Mouse (Mus musculus) liver, adult 2 months (tissue): Measurements from ENCODE around the gene Plbd1. TPM values are rescaled to one million over a fixed set of nuclear protein-coding genes. Genes with fewer than 3 reads are reported as not detected.

Experiments
- DNase-seq: peaks from one replicate; pipeline ENCODE4 v3.0.0-alpha.2; 2011; ENCODE audit warnings: low read depth, low spot score; ENCODE audit errors: extremely low read depth
- H3K27ac ChIP-seq: fragments of 200-500 bp; replicated peaks from 2 replicates; pipeline ENCODE4 v1.5.1; 2012; ENCODE audit warnings: low read depth, mild to moderate bottlenecking, control low read depth, inconsistent platforms, low read length; ENCODE audit not compliant: insufficient read depth
- H3K27me3 ChIP-seq: fragments of 200-500 bp; 2 replicates; pipeline ENCODE4 v1.6.1; 2012; ENCODE audit warnings: mild to moderate bottlenecking, moderate library complexity, low read length, inconsistent platforms; ENCODE audit not compliant: control insufficient read depth, insufficient read depth
- H3K36me3 ChIP-seq: fragments of 200-500 bp; 2 replicates; pipeline ENCODE4 v1.6.1; 2012; ENCODE audit warnings: low read length, inconsistent platforms; ENCODE audit not compliant: control insufficient read depth, insufficient read depth
- H3K4me1 ChIP-seq: fragments of 200-500 bp; 2 replicates; pipeline ENCODE4 v1.6.1; 2011; ENCODE audit warnings: low read length; ENCODE audit not compliant: control insufficient read depth, insufficient read depth
- H3K4me3 ChIP-seq: fragments of 200-500 bp; 2 replicates; pipeline ENCODE4 v1.5.1; 2011; ENCODE audit warnings: low read depth, mild to moderate bottlenecking, control low read depth, low read length, moderate library complexity; ENCODE audit not compliant: insufficient read depth
- H3K79me2 ChIP-seq: fragments of 200-500 bp; 2 replicates; pipeline ENCODE4 v1.6.1; 2012; ENCODE audit warnings: inconsistent platforms, mild to moderate bottlenecking, low read length, moderate library complexity; ENCODE audit not compliant: control insufficient read depth, insufficient read depth
- H3K9ac ChIP-seq: fragments of 200-500 bp; 2 replicates; pipeline ENCODE4 v1.6.1; 2012; ENCODE audit warnings: low read depth, mild to moderate bottlenecking, control low read depth, inconsistent platforms, low read length
- CTCF ChIP-seq: fragments of 200-500 bp; IDR thresholded peaks from 2 replicates; pipeline ENCODE4 v1.5.1; 2011; ENCODE audit warnings: low read depth, low read length, control low read depth
- POLR2A ChIP-seq: fragments of 200-500 bp; IDR thresholded peaks from 2 replicates; pipeline ENCODE4 v1.6.1; 2011; ENCODE audit warnings: low read length, control low read depth; ENCODE audit not compliant: insufficient read depth; ENCODE audit errors: extremely low read depth
- WGBS: fragments of 180-500 bp; shearing (Covaris S2); methylation state at CpG from one replicate; pipeline ENCODE4 v1.1.7; 2018; 5-methylcytosine and 5-hydroxymethylcytosine counted together
- polyA plus RNA-seq: library from polyadenylated mRNA; depleted of rRNA; stranded (reverse); fragments of >200 nt; gene quantifications from 2 replicates; pipeline ENCODE4 v1.2.3, GENCODE M21; 2012; rRNA removed
- total RNA-seq: library from RNA; depleted of rRNA; stranded (reverse); fragments of >200 nt; gene quantifications from 2 replicates; pipeline ENCODE4 v1.2.3, GENCODE M21; 2014; rRNA removed

The Plbd1 gene
- 30.5 and 53.5 TPM in 2 replicates for total RNA-seq
- polyA plus RNA-seq = 27.5 and 31.4 TPM in 2 replicates

DNA sequence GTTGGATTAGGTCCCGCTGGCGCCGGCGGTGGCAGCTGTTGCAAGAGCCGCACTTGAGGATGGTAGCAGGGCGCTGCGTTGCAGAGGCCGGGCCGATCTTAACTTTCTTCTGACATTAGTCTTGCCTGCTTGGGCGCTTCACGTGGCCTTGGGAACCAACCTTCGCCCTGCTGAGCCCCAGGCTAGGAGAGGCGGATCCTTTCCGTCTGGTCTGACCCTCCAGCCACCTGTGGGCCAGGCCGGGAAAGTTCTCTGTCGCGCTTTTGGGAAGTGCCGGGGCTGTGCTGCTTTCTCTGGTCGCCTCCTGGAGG, at the start of gene Plbd1:
TSS of gene Plbd1 (minus strand) at position 223 of the 311 bp plus-strand sequence.
- no peaks in the 10 kb centered on the region; the same call in 1 of the 2 replicates for H3K79me2 ChIP-seq
- peak within 1 kb of the TSS; percentile 53 for H3K4me3 ChIP-seq
- H3K27me3 ChIP-seq = no peaks in the 10 kb centered on the region
- no peaks in the 10 kb centered on the region for H3K36me3 ChIP-seq
- H3K4me1 ChIP-seq = peaks cover 3% of the 10 kb centered on the region; the same call in 1 of the 2 replicates
- H3K9ac ChIP-seq = peak within 1 kb of the TSS; percentile 68
- H3K27ac ChIP-seq = peak within 1 kb of the TSS; percentile 72
- DNase-seq = peak; percentile 73
- WGBS = 4% methylated on average over 19 of the region's 19 CpGs
- TF ChIP-seq CTCF = peak; percentile 19; the same call in 1 of the 2 replicates
- no peak for TF ChIP-seq POLR2A

- H3K36me3 ChIP-seq = no peaks in the 10 kb centered on the region
- H3K79me2 ChIP-seq = no peaks in the 10 kb centered on the region
- no peaks in the 10 kb centered on the region for H3K4me1 ChIP-seq
- TF ChIP-seq POLR2A = no peak
- no peak for TF ChIP-seq CTCF
- H3K9ac ChIP-seq = no peak overlapping the region
- no peaks in the 10 kb centered on the region for H3K27me3 ChIP-seq
- WGBS = 87% methylated on average over 5 of the region's 5 CpGs
- no peak overlapping the region for H3K27ac ChIP-seq
- no peak overlapping the region for H3K4me3 ChIP-seq
- no peak for DNase-seq
Observed at GRCm38 (mm10) chr6:136710408-136710807, 48.7 kb upstream of the Plbd1 start.

DNA sequence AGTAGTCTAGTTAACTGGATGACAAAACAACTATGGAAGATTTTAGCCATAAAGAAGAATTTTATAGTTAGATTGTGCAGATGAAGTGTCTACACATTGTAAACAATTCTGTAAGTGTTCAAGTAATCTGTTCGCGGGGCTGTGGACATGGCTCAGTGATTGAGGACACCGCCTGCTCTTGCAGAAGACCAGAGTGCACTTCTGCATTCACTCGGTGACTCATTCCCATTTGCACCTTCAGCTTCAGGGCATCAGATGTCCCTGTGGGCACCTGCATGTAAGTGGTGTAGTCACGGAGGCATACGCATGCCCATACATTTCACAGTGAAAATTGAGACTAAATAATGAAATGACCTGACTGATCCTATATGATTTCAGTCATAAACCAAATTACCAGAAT, 46.9 kb upstream of the Plbd1 start:
- Histone ChIP-seq H3K36me3 (no peaks in the 10 kb centered on the region), H3K27ac (no peak overlapping the region), H3K4me1 (no peaks in the 10 kb centered on the region), H3K79me2 (no peaks in the 10 kb centered on the region), H3K27me3 (no peaks in the 10 kb centered on the region), H3K9ac (no peak overlapping the region), H3K4me3 (no peak overlapping the region)
- WGBS = 95% methylated on average over 6 of the region's 6 CpGs
- no peak for TF ChIP-seq CTCF
- no peak for TF ChIP-seq POLR2A
- DNase-seq = no peak

DNA sequence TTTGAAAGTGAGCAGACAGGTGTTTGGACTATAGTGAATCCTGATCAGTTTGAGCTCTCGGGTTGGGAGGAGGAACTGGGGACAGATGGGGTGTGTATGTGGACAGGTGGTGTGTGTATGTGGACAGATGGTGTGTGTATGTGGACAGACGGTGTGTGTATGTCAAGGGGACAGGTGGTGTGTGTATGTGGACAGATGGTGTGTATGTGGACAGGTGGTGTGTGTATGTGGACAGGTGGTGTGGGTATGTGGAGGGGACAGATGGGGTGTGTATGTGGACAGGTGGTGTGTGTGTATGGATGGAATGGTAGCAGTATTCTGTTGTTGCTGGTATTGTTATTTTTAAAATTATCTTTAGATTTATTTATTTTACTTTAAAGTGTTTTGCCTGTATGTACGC, 40.1 kb upstream of the Plbd1 start:
- DNase-seq = no peak
- no peaks in the 10 kb centered on the region for H3K4me1 ChIP-seq
- no peaks in the 10 kb centered on the region for H3K79me2 ChIP-seq
- no peaks in the 10 kb centered on the region for H3K27me3 ChIP-seq
- TF ChIP-seq POLR2A = no peak
- TF ChIP-seq CTCF = no peak
- no peak overlapping the region for H3K27ac ChIP-seq
- no peak overlapping the region for H3K9ac ChIP-seq
- 96% methylated on average over 3 of the region's 3 CpGs for WGBS
- no peak overlapping the region for H3K4me3 ChIP-seq
- no peaks in the 10 kb centered on the region for H3K36me3 ChIP-seq

- H3K79me2 ChIP-seq = no peaks in the 10 kb centered on the region
- H3K36me3 ChIP-seq = no peaks in the 10 kb centered on the region
- H3K4me1 ChIP-seq = no peaks in the 10 kb centered on the region
- no peaks in the 10 kb centered on the region for H3K27me3 ChIP-seq
- no peak overlapping the region for H3K4me3 ChIP-seq
- no peak for DNase-seq
- WGBS = 89% methylated on average over 5 of the region's 5 CpGs
- no peak overlapping the region for H3K9ac ChIP-seq
- H3K27ac ChIP-seq = no peak overlapping the region
- TF ChIP-seq CTCF (no peak), POLR2A (no peak)
Observed at GRCm38 (mm10) chr6:136701185-136701584, 39.5 kb upstream of the Plbd1 start.

- Histone ChIP-seq H3K79me2 (no peaks in the 10 kb centered on the region), H3K27ac (no peak overlapping the region), H3K36me3 (no peaks in the 10 kb centered on the region), H3K4me1 (no peaks in the 10 kb centered on the region), H3K27me3 (no peaks in the 10 kb centered on the region), H3K9ac (no peak overlapping the region), H3K4me3 (no peak overlapping the region)
- no peak for DNase-seq
- 93% methylated on average over 6 of the region's 6 CpGs for WGBS
- peak; percentile 51 for TF ChIP-seq CTCF
- no peak for TF ChIP-seq POLR2A
Observed at GRCm38 (mm10) chr6:136691314-136691713, 29.6 kb upstream of the Plbd1 start.
